Mouse (Mus musculus): ENCODE data around the gene Clip4.

- no peak for TF ChIP-seq CTCF (IDR thresholded peaks at IDR 0.05)
- TF ChIP-seq POLR2A (IDR thresholded peaks at IDR 0.05; ENCODE audit: insufficient read depth, low read depth, low read length), result no peak
Measured at GRCm38 (mm10) chr17:71869372-71870231, 101.3 kb downstream of the Clip4 start.
